Mouse (Mus musculus): ENCODE results near the gene Ralgps2. TPM values are rescaled to one million over a fixed set of nuclear protein-coding genes. Genes with fewer than 3 reads are reported as not detected.

Gene Ralgps2
- polyA plus RNA-seq, 1 experiment = 7.8 TPM

- no peak overlapping the region for H3K4me2 ChIP-seq (ENCODE audit: low read depth)
- TF ChIP-seq USF1 (IDR thresholded peaks at IDR 0.05; ENCODE audit: low read depth) (no peak), TCF3 (IDR thresholded peaks at IDR 0.05; ENCODE audit: insufficient read length, low read depth) (no peak), POLR2A (IDR thresholded peaks at IDR 0.05; ENCODE audit: insufficient read length, low read depth) (no peak), MYOG (IDR thresholded peaks at IDR 0.05; ENCODE audit: control insufficient read depth in 1 of 3, insufficient read depth in 1 of 3, insufficient read length in 2 of 3, low read depth in 2 of 3) (no peak), REST (IDR thresholded peaks at IDR 0.05; ENCODE audit: insufficient read depth, insufficient read length) (no peak), POLR2AphosphoS2 (IDR thresholded peaks at IDR 0.05; ENCODE audit: insufficient read length, low read depth) (no peak), TCF12 (IDR thresholded peaks at IDR 0.05; ENCODE audit: insufficient read depth, poor library complexity, severe bottlenecking) (no peak), SRF (IDR thresholded peaks at IDR 0.05; ENCODE audit: control insufficient read depth, insufficient read length, low read depth) (no peak), MYOD1 (IDR thresholded peaks at IDR 0.05; ENCODE audit: control insufficient read depth in 1 of 3, insufficient read length in 2 of 3, low read depth in 2 of 3) (no peak), E2F4 (IDR thresholded peaks at IDR 0.05; ENCODE audit: insufficient read depth) (no peak)
- H3K36me3 ChIP-seq (ENCODE audit: control insufficient read depth, insufficient read depth) = no peaks in the 10 kb centered on the region
- no peak overlapping the region for H3K4me3 ChIP-seq
- no peaks in the 10 kb centered on the region for H3K27me3 ChIP-seq (ENCODE audit: control insufficient read depth, insufficient read depth, insufficient read length)
- H3ac ChIP-seq (ENCODE audit: control insufficient read depth, insufficient read length) = no peak overlapping the region
- H3K79me2 ChIP-seq (ENCODE audit: control insufficient read depth, insufficient read depth) = no peaks in the 10 kb centered on the region
Measured at GRCm38 (mm10) chr1:156983009-156983870, 43.8 kb upstream of the Ralgps2 start.

- Histone ChIP-seq H3K4me2 (ENCODE audit: low read depth) (no peak overlapping the region), H3ac (ENCODE audit: control insufficient read depth, insufficient read length) (no peak overlapping the region), H3K4me3 (no peak overlapping the region), H3K79me2 (ENCODE audit: control insufficient read depth, insufficient read depth) (no peaks in the 10 kb centered on the region), H3K36me3 (ENCODE audit: control insufficient read depth, insufficient read depth) (no peaks in the 10 kb centered on the region), H3K27me3 (ENCODE audit: control insufficient read depth, insufficient read depth, insufficient read length) (no peaks in the 10 kb centered on the region)
- TF ChIP-seq E2F4 (IDR thresholded peaks at IDR 0.05; ENCODE audit: insufficient read depth) = no peak
- TF ChIP-seq TCF3 (IDR thresholded peaks at IDR 0.05; ENCODE audit: insufficient read length, low read depth) = no peak
- TF ChIP-seq TCF12 (IDR thresholded peaks at IDR 0.05; ENCODE audit: insufficient read depth, poor library complexity, severe bottlenecking) = no peak
- no peak for TF ChIP-seq CEBPB (IDR thresholded peaks at IDR 0.05; ENCODE audit: insufficient read depth, poor library complexity, severe bottlenecking)
- TF ChIP-seq USF1 (IDR thresholded peaks at IDR 0.05; ENCODE audit: low read depth) = no peak
- TF ChIP-seq REST (IDR thresholded peaks at IDR 0.05; ENCODE audit: insufficient read depth, insufficient read length) = no peak
- TF ChIP-seq MYOD1 (IDR thresholded peaks at IDR 0.05; ENCODE audit: control insufficient read depth in 1 of 3, insufficient read length in 2 of 3, low read depth in 2 of 3) = no peak
- TF ChIP-seq POLR2A (IDR thresholded peaks at IDR 0.05; ENCODE audit: insufficient read length, low read depth) = no peak
Measured at GRCm38 (mm10) chr1:156981975-156982374, 42.5 kb upstream of the Ralgps2 start.

- Histone ChIP-seq H3ac (ENCODE audit: control insufficient read depth, insufficient read length) (no peak overlapping the region), H3K36me3 (ENCODE audit: control insufficient read depth, insufficient read depth) (no peaks in the 10 kb centered on the region), H3K27me3 (ENCODE audit: control insufficient read depth, insufficient read depth, insufficient read length) (no peaks in the 10 kb centered on the region), H3K4me2 (ENCODE audit: low read depth) (no peak overlapping the region), H3K4me3 (no peak overlapping the region), H3K79me2 (ENCODE audit: control insufficient read depth, insufficient read depth) (no peaks in the 10 kb centered on the region)
- no peak for TF ChIP-seq MAX (IDR thresholded peaks at IDR 0.05; ENCODE audit: low read depth)
Measured at GRCm38 (mm10) chr1:156979722-156980121, 40.3 kb upstream of the Ralgps2 start.

GRCm38 (mm10) chr1:156978656-156979055 lies 39.2 kb upstream of the Ralgps2 start:
- H3K36me3 ChIP-seq (ENCODE audit: control insufficient read depth, insufficient read depth) = no peaks in the 10 kb centered on the region
- no peaks in the 10 kb centered on the region for H3K79me2 ChIP-seq (ENCODE audit: control insufficient read depth, insufficient read depth)
- no peaks in the 10 kb centered on the region for H3K27me3 ChIP-seq (ENCODE audit: control insufficient read depth, insufficient read depth, insufficient read length)
- no peak overlapping the region for H3K4me2 ChIP-seq (ENCODE audit: low read depth)
- TF ChIP-seq MYOG (IDR thresholded peaks at IDR 0.05; ENCODE audit: control insufficient read depth in 1 of 3, insufficient read depth in 1 of 3, insufficient read length in 2 of 3, low read depth in 2 of 3) = no peak
- TF ChIP-seq POLR2AphosphoS2 (IDR thresholded peaks at IDR 0.05; ENCODE audit: insufficient read length, low read depth) = no peak
- no peak for TF ChIP-seq REST (IDR thresholded peaks at IDR 0.05; ENCODE audit: insufficient read depth, insufficient read length)
- H3ac ChIP-seq (ENCODE audit: control insufficient read depth, insufficient read length) = no peak overlapping the region
- no peak overlapping the region for H3K4me3 ChIP-seq

- no peak for TF ChIP-seq MAX (IDR thresholded peaks at IDR 0.05; ENCODE audit: low read depth)
- TF ChIP-seq SRF (IDR thresholded peaks at IDR 0.05; ENCODE audit: control insufficient read depth, insufficient read length, low read depth) = no peak
- TF ChIP-seq POLR2AphosphoS2 (IDR thresholded peaks at IDR 0.05; ENCODE audit: insufficient read length, low read depth) = no peak
- TF ChIP-seq MYOG (IDR thresholded peaks at IDR 0.05; ENCODE audit: control insufficient read depth in 1 of 3, insufficient read depth in 1 of 3, insufficient read length in 2 of 3, low read depth in 2 of 3) = no peak
- TF ChIP-seq TCF12 (IDR thresholded peaks at IDR 0.05; ENCODE audit: insufficient read depth, poor library complexity, severe bottlenecking) = no peak
- no peak for TF ChIP-seq TCF3 (IDR thresholded peaks at IDR 0.05; ENCODE audit: insufficient read length, low read depth)
- no peak for TF ChIP-seq CEBPB (IDR thresholded peaks at IDR 0.05; ENCODE audit: insufficient read depth, poor library complexity, severe bottlenecking)
- TF ChIP-seq USF1 (IDR thresholded peaks at IDR 0.05; ENCODE audit: low read depth) = no peak
- no peak for TF ChIP-seq E2F4 (IDR thresholded peaks at IDR 0.05; ENCODE audit: insufficient read depth)
- no peak for TF ChIP-seq POLR2A (IDR thresholded peaks at IDR 0.05; ENCODE audit: insufficient read length, low read depth)
- TF ChIP-seq REST (IDR thresholded peaks at IDR 0.05; ENCODE audit: insufficient read depth, insufficient read length) = no peak
- no peak for TF ChIP-seq MYOD1 (IDR thresholded peaks at IDR 0.05; ENCODE audit: control insufficient read depth in 1 of 3, insufficient read length in 2 of 3, low read depth in 2 of 3)
- Histone ChIP-seq H3K4me3 (no peak overlapping the region), H3K36me3 (ENCODE audit: control insufficient read depth, insufficient read depth) (no peaks in the 10 kb centered on the region), H3ac (ENCODE audit: control insufficient read depth, insufficient read length) (no peak overlapping the region), H3K4me2 (ENCODE audit: low read depth) (no peak overlapping the region), H3K79me2 (ENCODE audit: control insufficient read depth, insufficient read depth) (no peaks in the 10 kb centered on the region), H3K27me3 (ENCODE audit: control insufficient read depth, insufficient read depth, insufficient read length) (no peaks in the 10 kb centered on the region)
Measured at GRCm38 (mm10) chr1:156973857-156974256, 34.4 kb upstream of the Ralgps2 start.
